Mouse (Mus musculus) ES-Bruce4 (cell line): ENCODE data around the gene Suz12.

Source experiments
- CTCF ChIP-seq: IDR thresholded peaks from one replicate; pipeline ENCODE4 v1.8.1; 2011; ENCODE audit warnings: low read depth, low read length
- POLR2A ChIP-seq: IDR thresholded peaks from one replicate; pipeline ENCODE4 v1.8.1; 2011; ENCODE audit warnings: low read length; ENCODE audit not compliant: insufficient read depth

DNA sequence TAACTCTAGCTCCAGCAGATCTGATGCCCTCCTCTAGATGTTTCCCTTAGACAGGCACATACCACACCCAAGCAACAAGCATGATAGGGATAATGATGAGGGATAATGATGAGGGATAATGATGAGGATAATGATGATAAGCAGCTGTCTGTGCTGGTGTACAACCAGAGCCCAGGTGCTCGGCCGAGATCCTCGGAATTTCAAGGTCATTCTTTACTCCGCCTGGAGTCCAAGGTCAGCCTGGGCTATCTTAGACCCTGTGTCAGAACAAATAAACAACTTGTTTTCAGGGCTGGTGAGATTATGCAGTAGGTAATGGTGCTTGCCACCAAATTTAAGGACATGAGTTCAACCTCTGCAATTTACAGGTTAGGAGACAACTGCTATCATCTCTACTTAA lies 6.0 kb upstream of the Suz12 start:
- TF ChIP-seq CTCF (no peak), POLR2A (no peak)
